Mouse (Mus musculus) forebrain, embryonic 11.5 days (tissue): ENCODE measurements around the gene Trak1. TPM values are rescaled to one million over a fixed set of nuclear protein-coding genes. Genes with fewer than 3 reads are reported as not detected.

Experiments
- ATAC-seq: fragments of 200-750 bp; cut with Nextera tagmentation; replicated peaks from 2 replicates; pipeline ENCODE4 v1.8.0; 2017; ENCODE audit warnings: moderate TSS enrichment; ENCODE audit not compliant: low FRiP score
- DNase-seq: peaks from one replicate; pipeline ENCODE4 v3.0.0-alpha.2; 2017; ENCODE audit warnings: low spot score
- H3K27ac ChIP-seq: fragments of 300-500 bp; sonication (generic); 2 replicates; pipeline ENCODE4 v1.5.1; 2014; ENCODE audit warnings: low read depth, low read length
- H3K27me3 ChIP-seq: fragments of 300-500 bp; sonication (generic); 2 replicates; pipeline ENCODE4 v1.6.1; 2014; ENCODE audit warnings: mild to moderate bottlenecking, low read length, mixed read lengths; ENCODE audit not compliant: control insufficient read depth, insufficient read depth
- H3K36me3 ChIP-seq: fragments of 300-500 bp; sonication (generic); 2 replicates; pipeline ENCODE4 v1.6.1; 2014; ENCODE audit warnings: mild to moderate bottlenecking, low read length, moderate library complexity, mixed read lengths; ENCODE audit not compliant: control insufficient read depth, insufficient read depth
- H3K4me1 ChIP-seq: fragments of 300-500 bp; sonication (generic); replicated peaks from 2 replicates; pipeline ENCODE4 v1.6.1; 2014; ENCODE audit warnings: low read length, mixed read lengths; ENCODE audit not compliant: control insufficient read depth, insufficient read depth
- H3K4me2 ChIP-seq: fragments of 300-500 bp; sonication (generic); 2 replicates; pipeline ENCODE4 v1.6.1; 2014; ENCODE audit warnings: low read depth, mild to moderate bottlenecking, low read length, moderate library complexity, mixed read lengths; ENCODE audit not compliant: severe bottlenecking
- H3K4me3 ChIP-seq: fragments of 300-500 bp; sonication (generic); 2 replicates; pipeline ENCODE4 v1.5.1; 2014; ENCODE audit warnings: low read depth, low read length
- H3K9ac ChIP-seq: fragments of 300-500 bp; sonication (generic); 2 replicates; pipeline ENCODE4 v1.6.1; 2014; ENCODE audit warnings: low read length
- H3K9me3 ChIP-seq: fragments of 300-500 bp; sonication (generic); 2 replicates; pipeline ENCODE4 v1.6.1; 2016; ENCODE audit warnings: low read length, mixed read lengths; ENCODE audit not compliant: control insufficient read depth
- WGBS: fragments of 180-500 bp; shearing (Covaris S2); extraction: QIAGEN DNeasy Blood & Tissue Kit; methylation state at CpG from one replicate; pipeline ENCODE4 v1.1.7; 2014; 5-methylcytosine and 5-hydroxymethylcytosine counted together
- polyA plus RNA-seq: library from polyadenylated mRNA; unstranded; fragments of >200 nt; fragmentation: Nextera tagmentation; extraction: Ambion mirVana; gene quantifications from 2 replicates; pipeline ENCODE4 v1.2.1, GENCODE M21; 2014

Gene Trak1
- polyA plus RNA-seq, 1 experiment from 2014 or later, result 33.5 TPM

DNA sequence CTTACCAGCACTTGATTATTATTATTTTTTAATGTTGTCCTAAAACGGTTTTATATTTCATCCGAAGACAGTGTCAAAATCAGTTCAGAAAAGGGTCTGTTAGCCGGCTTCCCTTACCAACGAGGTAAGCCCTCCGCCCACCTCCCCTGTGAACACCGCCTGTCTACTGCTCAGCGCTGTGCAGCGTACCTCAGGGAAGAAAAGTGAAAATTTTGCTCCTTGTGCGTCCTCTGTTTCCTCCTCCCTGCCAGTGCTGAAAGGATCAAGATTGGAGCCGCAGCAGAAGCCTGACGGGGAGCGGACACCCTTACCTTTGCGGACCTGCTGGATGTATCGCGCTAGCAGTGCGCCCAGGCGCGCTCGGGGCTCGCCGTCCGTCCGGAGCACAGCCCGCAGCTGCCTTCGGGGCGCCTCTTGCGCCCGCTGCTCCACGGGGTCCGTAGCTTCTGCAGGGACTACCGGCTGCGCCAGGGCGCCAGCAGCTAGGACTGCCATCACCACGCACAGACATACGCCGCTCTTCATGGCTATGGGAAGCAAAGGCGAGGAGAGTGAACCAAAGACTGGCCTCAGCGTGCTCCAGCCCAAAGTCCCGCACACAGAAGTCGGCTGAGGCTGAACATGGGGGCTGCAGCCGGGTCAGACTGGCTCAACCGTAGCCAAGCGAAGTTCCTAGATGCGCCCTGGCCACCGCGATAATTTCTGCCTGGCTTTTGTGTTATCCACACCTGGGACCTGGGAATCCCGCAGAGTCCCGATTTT, 196.9 kb downstream of the Trak1 start:
- DNase-seq, result peak; percentile 66
- no peak overlapping the region for H3K27ac ChIP-seq
- no peaks in the 10 kb centered on the region for H3K36me3 ChIP-seq
- no peaks in the 10 kb centered on the region for H3K9me3 ChIP-seq
- ATAC-seq, result no peak
- peaks cover 44% of the 10 kb centered on the region for H3K27me3 ChIP-seq
- H3K9ac ChIP-seq, result no peak overlapping the region
- H3K4me2 ChIP-seq, result peak overlapping the region; percentile 45
- 1% methylated on average over 48 of the region's 48 CpGs for WGBS
- no peaks in the 10 kb centered on the region; the same call in 1 of the 2 replicates for H3K4me1 ChIP-seq
- H3K4me3 ChIP-seq, result peak overlapping the region; percentile 14; the same call in 1 of the 2 replicates

DNA sequence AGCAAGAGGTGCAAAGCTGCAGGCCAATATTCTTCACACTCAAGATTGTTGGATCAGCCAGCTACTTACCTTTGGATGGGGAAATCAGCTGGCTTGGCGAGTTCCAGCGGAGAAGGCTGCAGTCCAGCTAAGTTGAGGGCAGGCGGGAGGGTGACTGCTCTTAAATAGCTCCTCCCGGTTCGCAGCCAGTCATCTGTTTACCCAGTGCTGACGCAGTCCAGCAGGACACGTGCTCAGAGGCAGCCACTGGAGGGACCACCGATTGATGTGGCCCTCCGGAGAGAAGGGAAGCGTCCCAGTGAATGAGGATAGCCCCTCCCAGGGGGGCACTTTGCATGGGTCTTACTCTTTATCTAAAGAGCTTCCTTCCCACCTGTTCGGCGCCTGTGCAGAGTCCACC, 198.2 kb downstream of the Trak1 start, which contains the start of gene Cck:
Gene Cck, minus strand, starts transcription at position 166 of the 400 bp plus-strand sequence.
- DNase-seq (no peak), ATAC-seq (no peak)
- no peaks in the 10 kb centered on the region for H3K36me3 ChIP-seq
- peak within 1 kb of the TSS; percentile 14; the same call in 1 of the 2 replicates for H3K4me3 ChIP-seq
- no peaks in the 10 kb centered on the region; the same call in 1 of the 2 replicates for H3K4me1 ChIP-seq
- peaks cover 44% of the 10 kb centered on the region for H3K27me3 ChIP-seq
- H3K27ac ChIP-seq, result no peak within 1 kb of the TSS
- H3K9ac ChIP-seq, result no peak within 1 kb of the TSS
- no peaks in the 10 kb centered on the region for H3K9me3 ChIP-seq
- H3K4me2 ChIP-seq, result peak within 1 kb of the TSS; percentile 45
- WGBS, result 3% methylated on average over 12 of the region's 12 CpGs

DNA sequence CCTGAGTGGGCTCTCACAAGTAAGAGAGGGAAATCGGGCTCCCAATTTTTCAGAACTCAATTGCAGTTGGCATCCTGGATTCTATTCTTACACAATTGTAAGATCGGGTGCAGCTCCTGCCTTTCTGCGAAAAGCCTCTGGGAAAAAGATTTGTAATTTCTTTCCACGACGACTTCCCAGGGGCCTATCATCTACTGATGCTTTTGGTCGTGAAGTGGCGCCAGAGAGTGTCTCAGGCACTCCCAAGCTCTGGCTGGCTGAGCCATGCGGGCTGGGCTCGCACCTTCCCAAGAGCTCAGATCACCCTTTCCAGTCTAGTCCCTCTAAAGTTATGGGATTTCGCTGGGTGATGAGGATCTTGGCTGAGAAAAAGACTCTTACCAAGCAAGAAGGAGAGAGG, 198.8 kb downstream of the Trak1 start:
- Histone ChIP-seq H3K4me2 (no peak overlapping the region), H3K4me3 (no peak overlapping the region), H3K27me3 (peaks cover 44% of the 10 kb centered on the region), H3K36me3 (no peaks in the 10 kb centered on the region), H3K27ac (no peak overlapping the region), H3K4me1 (no peaks in the 10 kb centered on the region; the same call in 1 of the 2 replicates), H3K9me3 (no peaks in the 10 kb centered on the region), H3K9ac (no peak overlapping the region)
- DNase-seq, result no peak
- ATAC-seq, result no peak
- 30% methylated on average over 10 of the region's 10 CpGs for WGBS

DNA sequence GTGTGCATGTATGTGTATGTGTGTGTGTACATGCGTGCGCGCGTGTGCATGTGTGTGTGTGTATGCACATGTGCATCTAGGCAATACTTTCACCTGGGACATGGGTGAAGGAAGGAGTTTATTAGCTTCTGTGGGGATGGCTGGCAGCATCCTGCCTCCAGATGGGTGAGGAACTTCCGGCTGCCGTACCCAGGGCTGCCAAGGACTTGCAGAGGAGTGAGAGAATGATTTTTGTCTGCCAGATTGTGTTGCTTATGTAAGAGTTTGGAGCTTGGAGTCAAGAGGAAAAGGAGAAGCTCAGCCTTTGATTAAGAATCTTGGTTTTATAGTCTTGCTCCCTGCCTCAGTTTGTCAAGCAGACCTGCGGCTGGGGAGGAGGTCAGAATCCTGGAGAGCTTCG, 208.0 kb downstream of the Trak1 start:
- H3K27ac ChIP-seq, result no peak overlapping the region
- no peak overlapping the region for H3K4me3 ChIP-seq
- H3K4me1 ChIP-seq, result no peaks in the 10 kb centered on the region
- DNase-seq (no peak), ATAC-seq (no peak)
- no peaks in the 10 kb centered on the region for H3K36me3 ChIP-seq
- H3K9me3 ChIP-seq, result no peaks in the 10 kb centered on the region
- H3K9ac ChIP-seq, result no peak overlapping the region
- H3K27me3 ChIP-seq, result no peaks in the 10 kb centered on the region
- 90% methylated on average over 8 of the region's 8 CpGs for WGBS
- H3K4me2 ChIP-seq, result no peak overlapping the region

DNA sequence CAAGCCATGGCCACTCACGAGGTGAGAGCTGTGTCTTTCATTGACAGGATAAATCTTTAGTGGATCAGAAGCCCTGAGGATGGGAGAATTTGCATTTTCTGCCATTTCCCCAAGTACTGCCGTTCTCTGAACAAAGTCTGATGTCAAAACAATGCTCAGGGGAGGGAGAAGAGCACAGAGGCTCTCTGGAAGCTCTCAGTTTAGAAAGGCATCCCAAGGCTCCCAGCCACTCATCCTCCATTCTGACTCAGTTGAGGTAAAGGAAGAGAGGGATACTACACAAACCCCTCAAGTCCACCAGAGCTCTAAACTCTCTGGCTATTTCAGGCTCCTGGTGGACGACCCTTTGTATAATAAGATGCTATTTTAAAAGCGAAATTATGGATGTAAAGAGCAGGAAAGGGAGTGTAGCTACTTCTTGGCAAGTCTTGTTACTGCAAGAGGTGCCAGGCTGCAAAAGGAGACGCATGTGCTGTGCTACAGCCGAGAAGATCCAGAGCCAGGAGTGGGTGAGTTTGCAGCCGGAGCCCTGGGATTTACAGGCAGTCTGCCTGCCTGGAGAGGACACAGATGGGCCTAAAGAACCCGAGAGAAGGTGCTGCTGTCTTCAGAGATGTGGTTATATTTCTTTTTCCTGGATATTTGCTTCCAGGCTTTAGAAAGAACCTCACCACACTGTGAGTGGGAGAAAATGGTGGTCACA, 209.3 kb downstream of the Trak1 start:
- no peak for DNase-seq
- no peak overlapping the region for H3K27ac ChIP-seq
- no peak overlapping the region for H3K4me3 ChIP-seq
- H3K9ac ChIP-seq, result no peak overlapping the region
- H3K9me3 ChIP-seq, result no peaks in the 10 kb centered on the region
- 69% methylated on average over 8 of the region's 8 CpGs for WGBS
- no peak overlapping the region for H3K4me2 ChIP-seq
- no peaks in the 10 kb centered on the region for H3K4me1 ChIP-seq
- no peak for ATAC-seq
- H3K27me3 ChIP-seq, result no peaks in the 10 kb centered on the region
- H3K36me3 ChIP-seq, result no peaks in the 10 kb centered on the region

DNA sequence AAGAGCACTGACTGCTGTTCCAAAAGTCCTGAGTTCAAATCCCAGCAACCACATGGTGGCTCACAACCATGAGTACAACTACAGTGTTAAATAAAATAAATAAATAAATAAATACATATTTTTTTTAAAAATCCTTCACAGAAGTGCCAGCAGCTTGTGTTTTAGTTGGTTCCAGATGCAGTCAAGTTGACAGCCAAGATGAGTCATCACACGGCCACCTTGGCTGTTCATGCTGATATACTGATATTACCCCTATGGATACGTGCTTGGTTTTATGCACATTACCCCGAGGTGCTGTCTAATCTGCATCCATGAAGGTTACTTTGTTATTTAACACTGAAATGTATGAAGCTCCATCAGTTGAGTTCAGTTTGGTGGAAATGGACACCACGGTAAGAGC, 214.6 kb downstream of the Trak1 start:
- no peaks in the 10 kb centered on the region for H3K9me3 ChIP-seq
- H3K4me2 ChIP-seq, result no peak overlapping the region
- WGBS, result 94% methylated on average over 4 of the region's 4 CpGs
- no peaks in the 10 kb centered on the region for H3K36me3 ChIP-seq
- H3K4me1 ChIP-seq, result no peaks in the 10 kb centered on the region
- H3K9ac ChIP-seq, result no peak overlapping the region
- no peak overlapping the region for H3K4me3 ChIP-seq
- no peak overlapping the region for H3K27ac ChIP-seq
- no peak for DNase-seq
- no peak for ATAC-seq
- H3K27me3 ChIP-seq, result no peaks in the 10 kb centered on the region

DNA sequence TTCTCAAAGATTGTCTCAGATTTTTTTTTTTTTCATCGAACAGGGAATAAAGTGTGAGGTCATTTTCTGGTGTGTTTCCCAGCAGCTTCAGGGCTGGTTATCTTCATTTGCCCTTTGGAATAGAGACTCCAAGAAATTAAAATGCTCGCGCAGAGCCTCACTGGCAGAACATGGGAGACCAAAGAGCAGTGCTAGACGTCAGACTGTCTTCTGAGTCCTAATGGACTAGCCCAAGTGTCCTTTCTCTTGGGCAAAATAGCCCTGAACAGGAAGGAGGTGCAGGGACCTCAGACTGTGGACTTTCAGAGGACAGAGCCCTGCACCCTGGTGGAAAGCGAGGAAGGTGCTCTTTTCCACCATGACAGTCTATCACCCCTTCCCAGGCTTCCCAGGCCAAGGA, 217.2 kb downstream of the Trak1 start:
- no peak overlapping the region for H3K4me2 ChIP-seq
- no peak overlapping the region for H3K4me3 ChIP-seq
- DNase-seq, result no peak
- H3K27me3 ChIP-seq, result no peaks in the 10 kb centered on the region
- no peak for ATAC-seq
- no peaks in the 10 kb centered on the region for H3K9me3 ChIP-seq
- H3K9ac ChIP-seq, result no peak overlapping the region
- H3K27ac ChIP-seq, result no peak overlapping the region
- H3K36me3 ChIP-seq, result no peaks in the 10 kb centered on the region
- H3K4me1 ChIP-seq, result no peaks in the 10 kb centered on the region
- 91% methylated on average over 5 of the region's 5 CpGs for WGBS

DNA sequence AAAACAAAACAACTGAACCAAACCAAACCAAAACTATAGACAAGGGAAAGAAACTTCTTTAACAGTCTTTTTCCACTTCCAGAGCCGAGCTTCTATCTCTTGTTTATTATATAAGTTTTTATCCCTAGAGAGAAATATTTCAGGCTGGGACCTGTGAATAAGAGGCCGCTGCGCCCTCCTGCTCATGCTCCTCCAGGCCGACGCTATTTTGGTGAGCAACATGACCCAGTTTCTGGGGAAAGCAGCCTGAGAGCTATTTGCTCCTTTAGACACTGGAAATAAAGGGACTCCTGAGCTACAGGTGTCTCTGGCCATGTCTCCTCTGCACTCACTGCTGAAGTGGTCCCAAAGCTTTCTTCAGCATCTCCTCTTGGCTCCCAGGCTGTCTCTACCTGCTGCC, 222.7 kb downstream of the Trak1 start:
- WGBS, result 85% methylated on average over 5 of the region's 5 CpGs
- H3K9ac ChIP-seq, result no peak overlapping the region
- no peaks in the 10 kb centered on the region for H3K36me3 ChIP-seq
- H3K27ac ChIP-seq, result no peak overlapping the region
- ATAC-seq, result no peak
- H3K9me3 ChIP-seq, result no peaks in the 10 kb centered on the region
- H3K4me3 ChIP-seq, result no peak overlapping the region
- H3K27me3 ChIP-seq, result no peaks in the 10 kb centered on the region
- H3K4me2 ChIP-seq, result no peak overlapping the region
- H3K4me1 ChIP-seq, result no peaks in the 10 kb centered on the region
- no peak for DNase-seq
